Mouse (Mus musculus) hindbrain, postnatal 0 days (tissue): ENCODE measurements around the gene Ube2cbp. TPM values are rescaled to one million over a fixed set of nuclear protein-coding genes. Genes with fewer than 3 reads are reported as not detected.

ENCODE experiments used
- ATAC-seq: fragments of 200-750 bp; cut with Nextera tagmentation; 2 replicates; pipeline ENCODE4 v1.8.0; 2017; ENCODE audit warnings: mild to moderate bottlenecking, moderate TSS enrichment, moderate library complexity
- DNase-seq: peaks from one replicate; pipeline ENCODE4 v3.0.0-alpha.2; 2015; ENCODE audit warnings: low spot score
- H3K27ac ChIP-seq: fragments of 300-500 bp; sonication (generic); 2 replicates; pipeline ENCODE4 v1.5.1; 2014; ENCODE audit warnings: mild to moderate bottlenecking
- H3K27me3 ChIP-seq: fragments of 300-500 bp; sonication (generic); 2 replicates; pipeline ENCODE4 v1.6.1; 2014; ENCODE audit warnings: low read length, mixed read lengths; ENCODE audit not compliant: insufficient read depth
- H3K36me3 ChIP-seq: fragments of 300-500 bp; sonication (generic); 2 replicates; pipeline ENCODE4 v1.6.1; 2014; ENCODE audit warnings: low read length, mixed read lengths; ENCODE audit not compliant: insufficient read depth
- H3K4me1 ChIP-seq: fragments of 300-500 bp; sonication (generic); 2 replicates; pipeline ENCODE4 v1.6.1; 2014; ENCODE audit warnings: antibody characterized with exemption, low read length, mixed read lengths; ENCODE audit not compliant: insufficient read depth
- H3K4me2 ChIP-seq: fragments of 300-500 bp; sonication (generic); 2 replicates; pipeline ENCODE4 v1.6.1; 2014; ENCODE audit warnings: low read depth, mild to moderate bottlenecking, low read length, moderate library complexity, mixed read lengths
- H3K4me3 ChIP-seq: fragments of 300-500 bp; sonication (generic); 2 replicates; pipeline ENCODE4 v1.5.1; 2014; ENCODE audit warnings: low read length
- H3K9ac ChIP-seq: fragments of 300-500 bp; sonication (generic); replicated peaks from 2 replicates; pipeline ENCODE4 v1.6.1; 2014; ENCODE audit warnings: mild to moderate bottlenecking, low read length, moderate library complexity, mixed read lengths
- H3K9me3 ChIP-seq: fragments of 300-500 bp; sonication (generic); 2 replicates; pipeline ENCODE4 v1.6.1; 2016; ENCODE audit warnings: low read length, mixed read lengths
- CTCF ChIP-seq: IDR thresholded peaks from 2 replicates; pipeline ENCODE4 v1.5.1; 2016; ENCODE audit warnings: antibody characterized with exemption, control low read depth, low read depth
- WGBS: fragments of 180-500 bp; shearing (Covaris S2); extraction: QIAGEN DNeasy Blood & Tissue Kit; methylation state at CpG from one replicate; pipeline ENCODE4 v1.1.7; 2014; 5-methylcytosine and 5-hydroxymethylcytosine counted together
- polyA plus RNA-seq: library from polyadenylated mRNA; unstranded; fragments of >200 nt; fragmentation: Nextera tagmentation; extraction: Ambion mirVana; gene quantifications from 2 replicates; pipeline ENCODE4 v1.2.1, GENCODE M21; 2015
- total RNA-seq: library from RNA; depleted of rRNA; stranded (reverse); fragments of >200 nt; gene quantifications from 2 replicates; pipeline ENCODE4 v1.2.3, GENCODE M21; 2014; rRNA removed

Ube2cbp gene
- total and polyA plus RNA-seq, 2 experiments from 2014 or later = 6.3 to 7.4 TPM

DNA sequence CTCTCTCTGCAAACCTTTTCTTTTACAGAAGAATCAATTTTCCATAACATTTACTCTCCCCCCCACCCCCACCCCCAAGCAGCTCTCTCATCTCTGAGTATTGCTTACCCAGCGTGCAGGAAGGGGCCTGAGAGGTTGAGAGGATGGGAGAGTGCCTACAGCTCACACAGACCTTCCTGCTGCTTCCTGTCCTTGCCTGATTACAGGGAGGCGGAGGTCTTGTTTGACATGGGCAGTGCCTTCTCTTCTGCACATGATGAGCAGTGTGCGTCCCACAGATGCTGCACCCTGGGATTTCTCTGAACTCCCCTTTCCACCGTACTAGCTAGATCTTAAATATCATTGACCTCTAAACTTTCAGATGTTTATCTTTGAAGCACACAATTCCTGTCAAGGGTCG lies 182.2 kb downstream of the Ube2cbp start:
- H3K4me2 ChIP-seq = no peak overlapping the region
- no peaks in the 10 kb centered on the region for H3K9me3 ChIP-seq
- no peak overlapping the region for H3K27ac ChIP-seq
- no peak for TF ChIP-seq CTCF
- H3K36me3 ChIP-seq = no peaks in the 10 kb centered on the region
- H3K4me1 ChIP-seq = 0 out of 2 replicates have a peak, but pooled peaks cover under 1% of the 10 kb centered on the region
- ATAC-seq (no peak), DNase-seq (no peak)
- WGBS = 79% methylated on average over 5 of the region's 5 CpGs
- no peak overlapping the region for H3K9ac ChIP-seq
- H3K27me3 ChIP-seq = no peaks in the 10 kb centered on the region
- no peak overlapping the region for H3K4me3 ChIP-seq

DNA sequence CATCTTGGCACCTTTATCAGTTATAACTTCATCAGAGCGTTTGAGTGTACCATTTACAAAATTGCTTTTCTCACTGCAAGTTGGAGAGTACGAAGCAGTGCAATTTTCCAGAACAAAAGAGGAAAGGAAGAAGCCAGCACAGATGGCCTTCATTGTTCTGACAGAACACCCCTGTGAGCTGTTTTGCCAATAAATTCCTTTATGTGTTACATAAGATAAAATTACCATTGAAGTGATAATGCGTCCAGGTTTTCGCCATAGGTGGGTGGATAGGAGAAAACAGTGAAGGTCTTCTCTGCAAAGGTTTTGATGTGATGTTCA lies 183.6 kb downstream of the Ube2cbp start:
- no peak for TF ChIP-seq CTCF

GRCm38 (mm10) chr9:86280461-86281146 lies 184.1 kb downstream of the Ube2cbp start:
- ATAC-seq = no peak

More for the DNA sequence above, 183.6 kb downstream of the Ube2cbp start:
- no peak for DNase-seq
- Histone ChIP-seq H3K4me3 (no peak overlapping the region), H3K4me1 (no peaks in the 10 kb centered on the region), H3K27me3 (no peaks in the 10 kb centered on the region), H3K9ac (no peak overlapping the region), H3K4me2 (no peak overlapping the region), H3K36me3 (no peaks in the 10 kb centered on the region), H3K9me3 (no peaks in the 10 kb centered on the region), H3K27ac (no peak overlapping the region)
- ATAC-seq = no peak
- WGBS = 64% methylated on average over 4 of the region's 4 CpGs

DNA sequence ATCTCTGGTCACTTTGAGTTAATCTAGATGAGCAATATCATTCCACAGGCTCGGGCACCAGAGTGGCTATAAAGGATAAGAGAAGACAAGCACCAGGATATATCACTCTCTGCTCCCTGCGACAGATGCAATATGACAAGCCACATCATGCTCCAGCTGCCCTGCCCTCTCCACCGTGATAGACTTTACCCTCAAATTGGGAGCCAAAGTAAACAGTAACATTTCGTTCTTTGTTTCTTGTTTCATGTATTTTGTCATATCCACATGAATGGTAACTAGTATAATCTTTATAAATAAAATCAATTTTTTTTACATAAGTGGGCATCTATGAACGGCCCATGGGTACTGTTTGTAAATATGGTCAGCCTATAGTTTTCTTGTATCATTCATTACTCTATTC lies 195.2 kb downstream of the Ube2cbp start:
- Histone ChIP-seq H3K4me1 (no peaks in the 10 kb centered on the region), H3K9me3 (no peaks in the 10 kb centered on the region), H3K4me2 (no peak overlapping the region), H3K36me3 (no peaks in the 10 kb centered on the region), H3K4me3 (no peak overlapping the region), H3K9ac (no peak overlapping the region), H3K27ac (no peak overlapping the region), H3K27me3 (no peaks in the 10 kb centered on the region)
- ATAC-seq = no peak
- 90% methylated on average over 5 of the region's 5 CpGs for WGBS
- DNase-seq = no peak
- TF ChIP-seq CTCF = no peak

More at GRCm38 (mm10) chr9:86280461-86281146, 184.1 kb downstream of the Ube2cbp start:
- H3K9me3 ChIP-seq = no peaks in the 10 kb centered on the region
- H3K27ac ChIP-seq = no peak overlapping the region
- DNase-seq = no peak
- WGBS = 79% methylated on average over 10 of the region's 10 CpGs
- H3K9ac ChIP-seq = no peak overlapping the region
- H3K27me3 ChIP-seq = no peaks in the 10 kb centered on the region
- no peak overlapping the region for H3K4me3 ChIP-seq
- TF ChIP-seq CTCF = no peak
- no peaks in the 10 kb centered on the region for H3K4me1 ChIP-seq
- H3K4me2 ChIP-seq = no peak overlapping the region
- no peaks in the 10 kb centered on the region for H3K36me3 ChIP-seq

DNA sequence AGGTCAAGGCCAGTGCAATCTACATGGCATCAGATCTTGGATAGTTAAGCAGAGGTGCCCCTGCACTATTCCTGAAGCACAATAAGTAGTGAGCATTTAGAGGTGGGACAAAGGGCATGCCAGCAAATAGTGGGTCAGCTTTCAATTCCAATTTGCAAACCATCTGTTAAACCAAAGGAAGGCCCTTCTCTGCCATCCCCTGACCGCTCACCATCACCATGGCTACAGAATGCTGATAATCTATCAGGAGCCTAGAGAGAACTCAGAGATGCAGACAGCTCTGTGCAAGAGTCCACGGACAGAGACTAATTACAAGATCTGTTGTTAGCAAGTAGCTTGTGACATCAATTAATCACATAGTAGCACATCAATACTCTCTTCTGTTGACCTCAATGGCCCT lies 198.1 kb downstream of the Ube2cbp start:
- ATAC-seq = no peak
- Histone ChIP-seq H3K9me3 (no peaks in the 10 kb centered on the region), H3K9ac (no peak overlapping the region), H3K36me3 (no peaks in the 10 kb centered on the region), H3K4me1 (no peaks in the 10 kb centered on the region), H3K4me2 (no peak overlapping the region), H3K27ac (no peak overlapping the region), H3K4me3 (no peak overlapping the region), H3K27me3 (no peaks in the 10 kb centered on the region)
- TF ChIP-seq CTCF = no peak
- WGBS = 37% methylated on average over 2 of the region's 2 CpGs
- peak; percentile 4 for DNase-seq

Other genes starting within 250 kb of the Ube2cbp start
- gene Dop1a, start 2.2 kb upstream of the Ube2cbp start, total RNA-seq = 35.5 and 50.9 TPM in 2 replicates
- 22.9 and 23.9 TPM in 2 replicates for gene Dop1a, start 2.2 kb upstream of the Ube2cbp start, polyA plus RNA-seq
- gene Pgm3, start 106.9 kb upstream of the Ube2cbp start, total RNA-seq = 12.4 and 15.1 TPM in 2 replicates
- gene Pgm3, start 106.9 kb upstream of the Ube2cbp start, polyA plus RNA-seq = 28.9 and 30.0 TPM in 2 replicates
- 35.4 and 41.3 TPM in 2 replicates for gene Rwdd2a, start 107.0 kb upstream of the Ube2cbp start, total RNA-seq
- 79.2 and 82.4 TPM in 2 replicates for gene Rwdd2a, start 107.0 kb upstream of the Ube2cbp start, polyA plus RNA-seq
- gene Me1, start 231.0 kb upstream of the Ube2cbp start, total RNA-seq = 37.2 and 37.5 TPM in 2 replicates
- gene Me1, start 231.0 kb upstream of the Ube2cbp start, polyA plus RNA-seq = 75.0 and 76.5 TPM in 2 replicates